Mouse (Mus musculus): ENCODE data around the gene Ttc30a2.
"Not testable (repeated sequence)": the region's sequence is repeated elsewhere in the genome, so short reads cannot be mapped to it uniquely, and the experiment has no call there.

GRCm38 (mm10) chr2:75977752-75978368, at the start of gene Ttc30a2:
- not testable (repeated sequence) for TF ChIP-seq GATA1, TAL1 (IDR thresholded peaks at IDR 0.05; ENCODE audit: low read length)
